Mouse (Mus musculus): ENCODE data around the gene Cog3. TPM values are rescaled to one million over a fixed set of nuclear protein-coding genes. Genes with fewer than 3 reads are reported as not detected.
"Not testable (repeated sequence)": the region's sequence is repeated elsewhere in the genome, so short reads cannot be mapped to it uniquely, and the experiment has no call there.

Gene Cog3
- total RNA-seq (2021), result 10 to 100 TPM; 13.0 to 13.5 TPM

GRCm38 (mm10) chr14:75753991-75754817 is at the start of gene Cog3:
Cog3 (minus strand) TSS chr14:75754517.
- intact Hi-C loops (cut with DNase I), result no loop called here
- peak; percentile 95 for DNase-seq (ENCODE audit: low spot score)

- intact Hi-C loops (cut with DNase I), result no loop called here
- DNase-seq (ENCODE audit: low spot score), result no peak
Measured at GRCm38 (mm10) chr14:75797769-75798386, 43.6 kb upstream of the Cog3 start.

- intact Hi-C loops (cut with DNase I), result loop anchor here (2.0 kb wide), 1 partner anchor 19 kb away; no protein-coding TSS in a partner anchor
- DNase-seq (ENCODE audit: low spot score), result no peak
Measured at GRCm38 (mm10) chr14:75795918-75796317, 41.6 kb upstream of the Cog3 start.

- intact Hi-C loops (cut with DNase I), result loop anchor here (2.0 kb wide), 1 partner anchor 20 kb away; no protein-coding TSS in a partner anchor
- no peak for DNase-seq (ENCODE audit: low spot score)
Measured at GRCm38 (mm10) chr14:75794726-75795125, 40.4 kb upstream of the Cog3 start.

- intact Hi-C loops (cut with DNase I), result loop anchor here (2.0 kb wide), 1 partner anchor 20 kb away; no protein-coding TSS in a partner anchor
- no peak for DNase-seq (ENCODE audit: low spot score)
Measured at GRCm38 (mm10) chr14:75794324-75794723, 40.0 kb upstream of the Cog3 start.

GRCm38 (mm10) chr14:75793110-75793509 is 38.8 kb upstream of the Cog3 start:
- no peak for DNase-seq (ENCODE audit: low spot score)
- intact Hi-C loops (cut with DNase I), result no loop called here

- intact Hi-C loops (cut with DNase I), result no loop called here
- no peak for DNase-seq (ENCODE audit: low spot score)
Measured at GRCm38 (mm10) chr14:75791372-75791771, 37.1 kb upstream of the Cog3 start.

GRCm38 (mm10) chr14:75790411-75790996 is 36.2 kb upstream of the Cog3 start:
- no peak for DNase-seq (ENCODE audit: low spot score)
- intact Hi-C loops (cut with DNase I), result no loop called here

- DNase-seq (ENCODE audit: low spot score), result no peak
- intact Hi-C loops (cut with DNase I), result no loop called here
Measured at GRCm38 (mm10) chr14:75789291-75789690, 35.0 kb upstream of the Cog3 start.

- DNase-seq (ENCODE audit: low spot score), result no peak
- intact Hi-C loops (cut with DNase I), result loop anchor here (2.0 kb wide), 1 partner anchor 41 kb away; no protein-coding TSS in a partner anchor
Measured at GRCm38 (mm10) chr14:75787794-75788175, 33.5 kb upstream of the Cog3 start.

- DNase-seq (ENCODE audit: low spot score), result peak; percentile 96
- intact Hi-C loops (cut with DNase I), result loop anchor here (2.0 kb wide), 1 partner anchor 42 kb away; no protein-coding TSS in a partner anchor
Measured at GRCm38 (mm10) chr14:75786868-75787793, 32.8 kb upstream of the Cog3 start, which contains the start of gene Slc25a30. Slc25a30 (minus strand) TSS chr14:75787037.

GRCm38 (mm10) chr14:75786424-75786867 is 32.1 kb upstream of the Cog3 start:
- DNase-seq (ENCODE audit: low spot score), result no peak
- intact Hi-C loops (cut with DNase I), result loop anchor here (2.0 kb wide), 1 partner anchor 42 kb away; no protein-coding TSS in a partner anchor

GRCm38 (mm10) chr14:75779913-75780312 is 25.6 kb upstream of the Cog3 start:
- intact Hi-C loops (cut with DNase I), result no loop called here

GRCm38 (mm10) chr14:75776637-75777036 is 22.3 kb upstream of the Cog3 start:
- no peak for DNase-seq (ENCODE audit: low spot score)
- intact Hi-C loops (cut with DNase I), result no loop called here

More at GRCm38 (mm10) chr14:75779913-75780312, 25.6 kb upstream of the Cog3 start:
- DNase-seq (ENCODE audit: low spot score), result no peak

- intact Hi-C loops (cut with DNase I), result no loop called here
- no peak for DNase-seq (ENCODE audit: low spot score)
Measured at GRCm38 (mm10) chr14:75773431-75773830, 19.1 kb upstream of the Cog3 start.

GRCm38 (mm10) chr14:75772407-75772806 is 18.1 kb upstream of the Cog3 start:
- intact Hi-C loops (cut with DNase I); DNase-seq (ENCODE audit: low spot score): not testable (repeated sequence)

GRCm38 (mm10) chr14:75771101-75771501 is 16.8 kb upstream of the Cog3 start:
- no peak for DNase-seq (ENCODE audit: low spot score)
- intact Hi-C loops (cut with DNase I), result no loop called here

- DNase-seq (ENCODE audit: low spot score), result no peak
Measured at GRCm38 (mm10) chr14:75769334-75769733, 15.0 kb upstream of the Cog3 start.

GRCm38 (mm10) chr14:75768275-75768608 is 13.9 kb upstream of the Cog3 start:
- intact Hi-C loops (cut with DNase I), result loop anchor here (2.0 kb wide), 1 partner anchor 61 kb away; no protein-coding TSS in a partner anchor
- no peak for DNase-seq (ENCODE audit: low spot score)

More at GRCm38 (mm10) chr14:75769334-75769733, 15.0 kb upstream of the Cog3 start:
- intact Hi-C loops (cut with DNase I), result loop anchor here (2.0 kb wide), 1 partner anchor 59 kb away; no protein-coding TSS in a partner anchor

Measured in heart, postnatal 25 days (tissue).